Mouse (Mus musculus): ENCODE measurements around the gene Defb29. TPM values are rescaled to one million over a fixed set of nuclear protein-coding genes. Genes with fewer than 3 reads are reported as not detected.
A peak's percentile ranks its signal among the peaks of the same experiment; 100 is the strongest.

Gene Defb29
- polyA plus RNA-seq, 1 experiment from 2014 or later = not detected

DNA sequence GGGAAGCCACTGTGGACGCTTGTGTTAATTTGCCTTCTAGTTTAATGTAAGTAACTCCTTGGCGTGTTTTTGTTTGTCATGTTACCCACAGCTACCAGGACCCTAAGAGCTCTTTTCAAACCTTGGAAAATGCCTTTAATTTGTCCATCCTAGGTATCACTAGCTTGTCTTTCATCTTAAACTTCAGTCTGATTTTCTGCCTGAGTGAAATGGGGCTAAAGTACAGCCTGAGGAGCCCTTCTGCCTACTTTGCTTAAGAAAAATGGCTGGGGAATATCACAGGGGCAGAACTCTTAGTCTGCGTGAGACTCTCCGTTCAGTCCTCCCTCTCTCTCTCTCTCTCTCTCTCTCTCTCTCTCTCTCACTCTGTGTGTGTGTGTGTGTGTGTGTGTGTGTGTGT, 30.0 kb upstream of the Defb29 start:
- Histone ChIP-seq H3K4me2 (no peak overlapping the region), H3K27ac (ENCODE audit: low read depth, low read length) (no peak overlapping the region), H3K27me3 (ENCODE audit: control insufficient read depth, insufficient read depth, low read length) (no peaks in the 10 kb centered on the region), H3K4me3 (ENCODE audit: low read depth, low read length) (no peak overlapping the region), H3K4me1 (ENCODE audit: control insufficient read depth, insufficient read depth, low read length) (no peaks in the 10 kb centered on the region), H3K36me3 (ENCODE audit: control insufficient read depth, insufficient read depth, low read length) (no peaks in the 10 kb centered on the region), H3K9ac (ENCODE audit: low read length) (no peak overlapping the region), H3K9me3 (ENCODE audit: control insufficient read depth, low read length) (no peaks in the 10 kb centered on the region)
- WGBS = 82% methylated on average over 4 of the region's 4 CpGs
- DNase-seq (ENCODE audit: low spot score, missing footprints) (no peak), ATAC-seq (ENCODE audit: low FRiP score) (no peak)

DNA sequence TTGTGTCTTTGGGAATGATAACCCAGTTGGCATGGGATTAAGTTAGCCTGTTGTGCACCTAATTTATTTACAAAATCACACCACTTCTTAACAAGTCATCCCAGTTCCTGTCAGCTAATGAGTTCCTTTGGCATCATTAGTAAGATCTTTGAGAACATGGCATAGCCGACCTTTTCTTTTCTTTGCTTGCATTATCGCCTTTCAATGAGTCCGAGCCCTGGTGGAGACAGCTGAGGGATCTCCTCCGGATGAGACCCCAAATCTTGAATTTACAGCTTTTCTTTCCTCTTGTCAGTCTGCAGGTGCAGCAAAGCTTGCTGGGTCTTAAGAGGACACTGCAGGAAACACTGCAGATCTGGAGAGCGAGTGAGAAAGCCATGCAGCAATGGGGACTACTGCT, 29.1 kb upstream of the Defb29 start, which contains the start of gene Gm17416:
Gene Gm17416 (plus strand): TSS at position 301 of the 400 bp plus-strand sequence.
- Histone ChIP-seq H3K9ac (ENCODE audit: low read length) (no peak within 1 kb of the TSS), H3K9me3 (ENCODE audit: control insufficient read depth, low read length) (no peaks in the 10 kb centered on the region), H3K27me3 (ENCODE audit: control insufficient read depth, insufficient read depth, low read length) (no peaks in the 10 kb centered on the region), H3K27ac (ENCODE audit: low read depth, low read length) (no peak within 1 kb of the TSS), H3K4me3 (ENCODE audit: low read depth, low read length) (no peak within 1 kb of the TSS), H3K4me2 (no peak within 1 kb of the TSS), H3K36me3 (ENCODE audit: control insufficient read depth, insufficient read depth, low read length) (no peaks in the 10 kb centered on the region), H3K4me1 (ENCODE audit: control insufficient read depth, insufficient read depth, low read length) (no peaks in the 10 kb centered on the region)
- ATAC-seq (ENCODE audit: low FRiP score) (no peak), DNase-seq (ENCODE audit: low spot score, missing footprints) (no peak)
- 92% methylated on average over 5 of the region's 5 CpGs for WGBS

GRCm38 (mm10) chr2:152556655-152557054, 16.8 kb upstream of the Defb29 start:
- H3K4me2 ChIP-seq = no peak overlapping the region
- 88% methylated on average over 7 of the region's 7 CpGs for WGBS
- no peaks in the 10 kb centered on the region for H3K36me3 ChIP-seq (ENCODE audit: control insufficient read depth, insufficient read depth, low read length)
- H3K27me3 ChIP-seq (ENCODE audit: control insufficient read depth, insufficient read depth, low read length) = no peaks in the 10 kb centered on the region
- no peak overlapping the region for H3K9ac ChIP-seq (ENCODE audit: low read length)
- H3K4me3 ChIP-seq (ENCODE audit: low read depth, low read length) = no peak overlapping the region
- DNase-seq (ENCODE audit: low spot score, missing footprints) (no peak), ATAC-seq (ENCODE audit: low FRiP score) (no peak)
- H3K4me1 ChIP-seq (ENCODE audit: control insufficient read depth, insufficient read depth, low read length) = no peaks in the 10 kb centered on the region
- H3K27ac ChIP-seq (ENCODE audit: low read depth, low read length) = no peak overlapping the region
- no peaks in the 10 kb centered on the region for H3K9me3 ChIP-seq (ENCODE audit: control insufficient read depth, low read length)

DNA sequence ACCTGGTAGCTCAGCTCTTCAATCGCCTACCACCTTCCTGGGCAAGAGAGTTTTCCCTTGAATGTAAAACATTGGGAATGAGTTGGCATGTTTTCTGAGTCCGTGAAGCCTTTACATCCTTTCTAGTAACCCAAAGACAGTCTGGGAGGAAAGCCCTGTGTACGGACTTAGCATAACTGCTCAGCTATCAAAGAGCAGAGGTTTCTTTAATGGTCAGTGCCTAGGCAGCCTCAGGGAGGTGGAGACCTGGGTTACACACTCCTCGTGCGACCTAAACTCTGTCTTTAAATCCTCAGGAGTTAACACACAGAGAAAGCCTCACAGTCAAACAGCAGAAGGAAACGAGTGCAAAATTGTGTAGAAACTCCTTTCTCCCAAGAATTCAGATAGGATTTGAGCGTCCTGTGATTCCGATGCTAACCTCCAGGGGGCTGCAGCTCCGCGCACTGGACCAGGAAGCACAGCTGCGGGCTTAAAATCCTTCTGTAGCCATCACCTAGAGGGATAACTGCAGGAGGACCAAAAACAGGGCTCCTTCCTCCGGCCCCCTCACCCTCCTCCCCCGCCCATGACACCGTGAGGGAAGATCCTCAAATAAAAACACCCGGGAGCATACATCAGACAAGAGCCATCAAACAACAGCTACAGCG, 14.0 kb upstream of the Defb29 start:
- Histone ChIP-seq H3K9me3 (ENCODE audit: control insufficient read depth, low read length) (no peaks in the 10 kb centered on the region), H3K4me2 (no peak overlapping the region), H3K36me3 (ENCODE audit: control insufficient read depth, insufficient read depth, low read length) (no peaks in the 10 kb centered on the region), H3K9ac (ENCODE audit: low read length) (no peak overlapping the region), H3K27ac (ENCODE audit: low read depth, low read length) (no peak overlapping the region), H3K4me3 (ENCODE audit: low read depth, low read length) (no peak overlapping the region), H3K4me1 (ENCODE audit: control insufficient read depth, insufficient read depth, low read length) (no peaks in the 10 kb centered on the region), H3K27me3 (ENCODE audit: control insufficient read depth, insufficient read depth, low read length) (no peaks in the 10 kb centered on the region)
- peak; percentile 96 for DNase-seq (ENCODE audit: low spot score, missing footprints)
- WGBS = 14% methylated on average over 16 of the region's 16 CpGs
- ATAC-seq (ENCODE audit: low FRiP score) = 0 out of 2 replicates have a peak, but pooled peaks have one; percentile 35

DNA sequence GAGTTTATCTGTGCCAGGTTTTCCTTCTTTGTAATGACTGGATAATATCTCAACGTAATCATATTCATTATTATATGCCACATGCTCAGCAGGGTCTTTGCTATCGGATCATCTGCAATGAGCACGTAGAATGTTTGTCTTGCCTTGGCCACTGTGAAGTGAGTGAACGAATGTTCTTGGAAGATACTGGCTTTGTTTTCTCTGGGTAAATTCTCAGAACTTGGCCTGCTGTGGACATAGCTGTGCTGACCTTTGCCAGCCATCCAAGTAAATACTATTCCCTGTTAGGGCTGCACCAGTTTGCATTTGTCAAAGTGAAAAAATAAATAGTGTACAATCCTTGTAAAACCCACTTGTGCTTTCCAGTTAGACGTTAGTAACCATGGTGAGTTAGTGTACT, 8.2 kb upstream of the Defb29 start:
- ATAC-seq (ENCODE audit: low FRiP score) = no peak
- WGBS = 78% methylated on average over 5 of the region's 5 CpGs
- Histone ChIP-seq H3K9me3 (ENCODE audit: control insufficient read depth, low read length) (no peaks in the 10 kb centered on the region), H3K4me2 (no peak overlapping the region), H3K27me3 (ENCODE audit: control insufficient read depth, insufficient read depth, low read length) (no peaks in the 10 kb centered on the region), H3K4me1 (ENCODE audit: control insufficient read depth, insufficient read depth, low read length) (no peaks in the 10 kb centered on the region), H3K27ac (ENCODE audit: low read depth, low read length) (no peak overlapping the region), H3K9ac (ENCODE audit: low read length) (no peak overlapping the region), H3K4me3 (ENCODE audit: low read depth, low read length) (no peak overlapping the region), H3K36me3 (ENCODE audit: control insufficient read depth, insufficient read depth, low read length) (no peaks in the 10 kb centered on the region)
- no peak for DNase-seq (ENCODE audit: low spot score, missing footprints)

GRCm38 (mm10) chr2:152544691-152545090, 4.8 kb upstream of the Defb29 start:
- DNase-seq (ENCODE audit: low spot score, missing footprints) = no peak
- H3K4me1 ChIP-seq (ENCODE audit: control insufficient read depth, insufficient read depth, low read length) = no peaks in the 10 kb centered on the region
- no peak overlapping the region for H3K9ac ChIP-seq (ENCODE audit: low read length)
- H3K4me3 ChIP-seq (ENCODE audit: low read depth, low read length) = no peak overlapping the region
- H3K9me3 ChIP-seq (ENCODE audit: control insufficient read depth, low read length) = no peaks in the 10 kb centered on the region; the same call in 1 of the 2 replicates
- no peaks in the 10 kb centered on the region for H3K27me3 ChIP-seq (ENCODE audit: control insufficient read depth, insufficient read depth, low read length)
- 29% methylated on average over 4 of the region's 4 CpGs for WGBS
- no peak overlapping the region for H3K27ac ChIP-seq (ENCODE audit: low read depth, low read length)
- H3K36me3 ChIP-seq (ENCODE audit: control insufficient read depth, insufficient read depth, low read length) = no peaks in the 10 kb centered on the region
- H3K4me2 ChIP-seq = no peak overlapping the region
- ATAC-seq (ENCODE audit: low FRiP score) = no peak; the same call in 1 of the 2 replicates

- Histone ChIP-seq H3K4me3 (ENCODE audit: low read depth, low read length) (no peak overlapping the region), H3K9me3 (ENCODE audit: control insufficient read depth, low read length) (no peaks in the 10 kb centered on the region; the same call in 1 of the 2 replicates), H3K27ac (ENCODE audit: low read depth, low read length) (no peak overlapping the region), H3K4me2 (no peak overlapping the region), H3K9ac (ENCODE audit: low read length) (no peak overlapping the region), H3K4me1 (ENCODE audit: control insufficient read depth, insufficient read depth, low read length) (no peaks in the 10 kb centered on the region), H3K27me3 (ENCODE audit: control insufficient read depth, insufficient read depth, low read length) (no peaks in the 10 kb centered on the region), H3K36me3 (ENCODE audit: control insufficient read depth, insufficient read depth, low read length) (no peaks in the 10 kb centered on the region)
- ATAC-seq (ENCODE audit: low FRiP score) = no peak
- no peak for DNase-seq (ENCODE audit: low spot score, missing footprints)
- 87% methylated on average over 4 of the region's 4 CpGs for WGBS
Observed at GRCm38 (mm10) chr2:152543478-152543877, 3.6 kb upstream of the Defb29 start.

- no peaks in the 10 kb centered on the region for H3K27me3 ChIP-seq (ENCODE audit: control insufficient read depth, insufficient read depth, low read length)
- DNase-seq (ENCODE audit: low spot score, missing footprints) (no peak), ATAC-seq (ENCODE audit: low FRiP score) (no peak)
- H3K4me3 ChIP-seq (ENCODE audit: low read depth, low read length) = no peak overlapping the region
- no peaks in the 10 kb centered on the region; the same call in 1 of the 2 replicates for H3K9me3 ChIP-seq (ENCODE audit: control insufficient read depth, low read length)
- WGBS = 77% methylated on average over 2 of the region's 2 CpGs
- no peaks in the 10 kb centered on the region for H3K4me1 ChIP-seq (ENCODE audit: control insufficient read depth, insufficient read depth, low read length)
- H3K9ac ChIP-seq (ENCODE audit: low read length) = no peak overlapping the region
- no peak overlapping the region for H3K4me2 ChIP-seq
- H3K27ac ChIP-seq (ENCODE audit: low read depth, low read length) = no peak overlapping the region
- H3K36me3 ChIP-seq (ENCODE audit: control insufficient read depth, insufficient read depth, low read length) = no peaks in the 10 kb centered on the region
Observed at GRCm38 (mm10) chr2:152542897-152543296, 3.0 kb upstream of the Defb29 start.

DNA sequence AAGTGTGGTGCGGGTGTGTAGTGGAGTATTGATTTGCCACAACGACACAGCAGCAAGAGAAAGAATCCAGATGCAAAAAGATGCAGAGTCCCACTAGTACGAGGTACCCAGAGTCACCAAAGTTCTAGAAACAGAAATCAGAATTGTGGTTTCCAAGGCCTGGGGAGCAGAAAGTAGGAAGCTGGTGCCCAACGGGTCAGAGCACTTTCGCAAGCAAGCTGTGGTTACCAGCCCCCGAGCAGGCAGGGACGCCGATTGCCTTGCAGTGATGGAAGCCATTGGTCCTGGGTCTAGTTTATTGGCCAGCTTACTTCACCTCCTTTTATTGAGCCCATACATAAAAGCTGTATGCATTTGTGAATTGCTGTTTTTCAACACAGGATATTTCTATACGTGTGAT, 2.1 kb upstream of the Defb29 start:
- Histone ChIP-seq H3K9ac (ENCODE audit: low read length) (no peak overlapping the region), H3K4me2 (no peak overlapping the region), H3K4me3 (ENCODE audit: low read depth, low read length) (no peak overlapping the region), H3K27ac (ENCODE audit: low read depth, low read length) (no peak overlapping the region), H3K27me3 (ENCODE audit: control insufficient read depth, insufficient read depth, low read length) (no peaks in the 10 kb centered on the region), H3K4me1 (ENCODE audit: control insufficient read depth, insufficient read depth, low read length) (no peaks in the 10 kb centered on the region), H3K36me3 (ENCODE audit: control insufficient read depth, insufficient read depth, low read length) (no peaks in the 10 kb centered on the region), H3K9me3 (ENCODE audit: control insufficient read depth, low read length) (no peaks in the 10 kb centered on the region; the same call in 1 of the 2 replicates)
- ATAC-seq (ENCODE audit: low FRiP score) (no peak), DNase-seq (ENCODE audit: low spot score, missing footprints) (no peak)
- 88% methylated on average over 9 of the region's 9 CpGs for WGBS

Data from midbrain, embryonic 11.5 days (tissue).